Mouse (Mus musculus): Measurements from ENCODE around the gene Crybb3.

Gene Crybb3

GRCm38 (mm10) chr5:113049876-113050275 is 31.5 kb downstream of the Crybb3 start:
- in situ Hi-C loops (cut with MboI) = loop anchor here (10.0 kb wide), 1 partner anchor 175 kb away; no protein-coding TSS in a partner anchor

- in situ Hi-C loops (cut with MboI) = no loop called here
Measured at GRCm38 (mm10) chr5:113045511-113046273, 35.7 kb downstream of the Crybb3 start.

DNA sequence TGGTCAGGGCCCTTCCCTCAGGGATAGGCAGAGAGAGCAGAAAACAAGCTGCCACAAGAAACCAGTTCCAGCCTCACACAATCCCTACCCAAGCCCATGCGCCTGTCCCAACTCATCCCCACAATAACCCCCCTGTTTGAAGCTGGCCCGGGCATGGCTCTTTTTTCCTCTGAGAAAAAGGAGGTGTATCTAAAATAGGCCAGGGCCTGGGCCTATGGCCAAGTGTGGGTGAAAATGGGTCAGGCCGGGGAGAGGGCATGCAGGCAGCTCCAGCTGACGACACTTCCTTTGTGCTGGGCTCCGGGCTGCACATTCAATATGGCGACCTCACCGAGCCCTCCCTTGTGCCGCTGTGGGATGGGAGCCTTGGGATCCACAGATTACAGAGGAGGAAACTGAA is 37.9 kb downstream of the Crybb3 start:
- in situ Hi-C loops (cut with MboI) = no loop called here

- in situ Hi-C loops (cut with MboI) = no loop called here
Measured at GRCm38 (mm10) chr5:113041567-113042071, 39.8 kb downstream of the Crybb3 start.

GRCm38 (mm10) chr5:113040776-113041175 is 40.6 kb downstream of the Crybb3 start:
- in situ Hi-C loops (cut with MboI) = no loop called here

GRCm38 (mm10) chr5:113038601-113039000 is 42.8 kb downstream of the Crybb3 start:
- in situ Hi-C loops (cut with MboI) = no loop called here

DNA sequence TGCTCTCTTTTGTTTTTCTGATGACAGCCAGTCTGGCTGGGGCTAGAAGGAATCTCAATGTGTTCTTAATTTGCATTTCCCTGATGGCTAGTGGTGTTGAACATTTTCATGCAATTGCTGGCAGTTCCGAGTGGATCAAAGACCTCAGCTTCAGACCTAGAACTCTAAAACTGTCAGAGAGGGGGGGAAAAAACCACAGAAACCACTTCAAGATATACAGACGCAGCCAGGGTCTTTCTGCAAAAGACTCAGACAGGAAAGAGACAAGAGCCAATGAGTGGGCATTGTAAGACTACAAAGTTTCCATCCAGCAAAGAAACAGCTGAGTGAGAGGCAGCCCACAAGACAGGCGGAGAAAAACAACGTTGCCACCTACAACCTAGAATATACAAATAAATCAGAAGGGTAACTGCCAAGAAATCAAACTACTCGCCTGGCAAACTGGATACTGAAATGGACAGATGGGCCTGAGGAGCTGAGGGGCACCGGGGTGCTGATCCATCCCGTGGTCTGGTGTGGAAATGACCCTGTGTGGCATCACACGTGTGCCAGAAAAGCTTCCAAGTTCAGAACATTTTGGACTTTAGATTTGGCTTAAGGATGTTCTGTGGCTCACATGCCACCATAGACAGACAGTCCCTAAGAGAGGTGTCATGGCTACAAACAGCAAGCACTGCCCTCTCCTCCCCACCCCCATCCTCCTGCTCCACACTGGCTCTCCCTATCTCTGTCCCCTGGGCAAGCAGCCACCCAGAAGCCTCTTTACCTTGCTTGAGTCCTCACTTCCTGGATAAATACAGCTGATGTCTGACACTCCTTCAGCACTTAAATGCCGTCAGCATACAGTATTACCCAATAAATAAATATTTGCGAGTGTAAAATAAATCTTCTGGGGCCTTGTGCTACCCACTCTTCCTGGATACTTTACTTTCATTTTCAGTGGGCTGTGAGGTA is 46.0 kb downstream of the Crybb3 start:
- in situ Hi-C loops (cut with MboI) = no loop called here

DNA sequence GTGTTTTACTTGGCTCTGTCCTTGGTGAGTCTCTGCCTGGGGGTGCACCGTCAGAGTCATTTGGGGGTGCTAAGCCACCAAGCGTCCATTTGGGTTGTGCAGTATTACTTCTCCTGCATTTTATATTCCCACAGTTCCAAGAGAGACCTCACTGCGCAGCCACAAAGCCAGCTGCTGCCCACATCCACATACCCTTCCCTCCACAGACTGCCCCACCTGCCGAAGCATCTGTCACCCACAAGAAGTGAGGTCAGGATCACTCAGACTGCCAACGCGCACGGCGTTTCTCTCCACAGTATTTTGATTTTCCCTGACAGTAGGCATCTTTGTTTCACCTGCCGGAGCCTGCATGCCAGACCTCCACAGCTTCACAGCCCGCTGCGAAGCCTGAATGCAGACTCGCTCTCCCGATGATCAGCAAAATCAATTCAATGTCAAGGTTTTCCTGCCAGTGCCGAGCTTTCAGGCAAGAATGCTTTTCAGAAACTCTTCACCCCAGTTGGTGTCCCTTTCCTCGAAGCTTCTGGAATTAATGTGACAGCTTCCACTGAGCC is 50.1 kb downstream of the Crybb3 start:
- in situ Hi-C loops (cut with MboI) = no loop called here

GRCm38 (mm10) chr5:113030082-113030481 is 51.3 kb downstream of the Crybb3 start:
- in situ Hi-C loops (cut with MboI) = no loop called here

GRCm38 (mm10) chr5:113026706-113027105 is 54.7 kb downstream of the Crybb3 start:
- in situ Hi-C loops (cut with MboI) = no loop called here

Measured in mature B cell (primary cell).